Mouse (Mus musculus): ENCODE measurements around the gene Gsta3. TPM values are rescaled to one million over a fixed set of nuclear protein-coding genes. Genes with fewer than 3 reads are reported as not detected.
"Not testable (repeated sequence)": the region's sequence is repeated elsewhere in the genome, so short reads cannot be mapped to it uniquely, and the experiment has no call there.

Gsta3 gene
- polyA plus RNA-seq (2015; fragmentation: Nextera tagmentation; extraction: Ambion mirVana), result 0.29 and 0.54 TPM in 2 replicates

- Histone ChIP-seq H3K36me3 (no peaks in the 10 kb centered on the region), H3K9ac (no peak within 1 kb of the TSS), H3K27ac (replicated peaks) (no peak within 1 kb of the TSS), H3K27me3 (no peaks in the 10 kb centered on the region), H3K4me3 (no peak within 1 kb of the TSS), H3K4me2 (no peak within 1 kb of the TSS), H3K4me1 (replicated peaks) (no peaks in the 10 kb centered on the region), H3K9me3 (no peaks in the 10 kb centered on the region)
- no peak for ATAC-seq (ENCODE audit: low FRiP score, low read depth)
- WGBS, result 90% methylated on average over 8 of the region's 8 CpGs
Measured at GRCm38 (mm10) chr1:21239911-21240898, at the start of gene Gsta3. Gsta3 (plus strand) TSS chr1:21240589.

GRCm38 (mm10) chr1:21206241-21206640 is 34.1 kb upstream of the Gsta3 start:
- no peak overlapping the region for H3K4me3 ChIP-seq
- H3K27me3 ChIP-seq, result no peaks in the 10 kb centered on the region
- H3K4me1 ChIP-seq (replicated peaks), result no peaks in the 10 kb centered on the region
- 97% methylated on average over 1 of the region's 1 CpGs for WGBS
- no peak overlapping the region for H3K4me2 ChIP-seq
- H3K9ac ChIP-seq, result no peak overlapping the region
- ATAC-seq (ENCODE audit: low FRiP score, low read depth), result no peak
- H3K27ac ChIP-seq (replicated peaks), result no peak overlapping the region
- no peaks in the 10 kb centered on the region for H3K36me3 ChIP-seq
- H3K9me3 ChIP-seq, result no peaks in the 10 kb centered on the region

GRCm38 (mm10) chr1:21213537-21213936 is 26.9 kb upstream of the Gsta3 start:
- 34% methylated on average over 3 of the region's 3 CpGs for WGBS

GRCm38 (mm10) chr1:21213991-21214692 is 26.2 kb upstream of the Gsta3 start:
- H3K9ac ChIP-seq; ATAC-seq (ENCODE audit: low FRiP score, low read depth); H3K27ac ChIP-seq (replicated peaks); H3K36me3 ChIP-seq; H3K4me2 ChIP-seq; H3K9me3 ChIP-seq; H3K4me1 ChIP-seq (replicated peaks); H3K4me3 ChIP-seq; H3K27me3 ChIP-seq: not testable (repeated sequence)
- 83% methylated on average over 6 of the region's 6 CpGs for WGBS

More at GRCm38 (mm10) chr1:21213537-21213936, 26.9 kb upstream of the Gsta3 start:
- H3K4me2 ChIP-seq; H3K4me3 ChIP-seq; H3K9me3 ChIP-seq; ATAC-seq (ENCODE audit: low FRiP score, low read depth); H3K27me3 ChIP-seq; H3K9ac ChIP-seq; H3K4me1 ChIP-seq (replicated peaks); H3K36me3 ChIP-seq; H3K27ac ChIP-seq (replicated peaks): not testable (repeated sequence)

- Histone ChIP-seq H3K4me3 (peak within 1 kb of the TSS; percentile 82), H3K4me2 (peak within 1 kb of the TSS; percentile 83), H3K4me1 (replicated peaks) (peaks cover 14% of the 10 kb centered on the region; the same call in 1 of the 2 replicates), H3K9me3 (no peaks in the 10 kb centered on the region), H3K36me3 (no peaks in the 10 kb centered on the region), H3K27me3 (no peaks in the 10 kb centered on the region), H3K27ac (replicated peaks) (peak within 1 kb of the TSS; percentile 87), H3K9ac (peak within 1 kb of the TSS; percentile 91)
- WGBS, result 0% methylated on average over 17 of the region's 17 CpGs
- ATAC-seq (ENCODE audit: low FRiP score, low read depth), result peak; percentile 99
Measured at GRCm38 (mm10) chr1:21218489-21218919, 21.9 kb upstream of the Gsta3 start, which contains the start of gene Tmem14a. Tmem14a (plus strand) TSS chr1:21218575.

- Histone ChIP-seq H3K9me3 (no peaks in the 10 kb centered on the region), H3K27ac (replicated peaks) (no peak overlapping the region), H3K9ac (no peak overlapping the region), H3K27me3 (no peaks in the 10 kb centered on the region), H3K4me2 (no peak overlapping the region), H3K4me1 (replicated peaks) (no peaks in the 10 kb centered on the region), H3K4me3 (no peak overlapping the region), H3K36me3 (0 out of 2 replicates have a peak, but pooled peaks cover 8% of the 10 kb centered on the region)
- WGBS, result 83% methylated on average over 6 of the region's 6 CpGs
- ATAC-seq (ENCODE audit: low FRiP score, low read depth), result no peak
Measured at GRCm38 (mm10) chr1:21227756-21228395, 12.5 kb upstream of the Gsta3 start.

- H3K9ac ChIP-seq; H3K4me2 ChIP-seq; H3K36me3 ChIP-seq; H3K9me3 ChIP-seq; H3K4me3 ChIP-seq; H3K27me3 ChIP-seq; H3K27ac ChIP-seq (replicated peaks); ATAC-seq (ENCODE audit: low FRiP score, low read depth); H3K4me1 ChIP-seq (replicated peaks): not testable (repeated sequence)
- 79% methylated on average over 15 of the region's 15 CpGs for WGBS
Measured at GRCm38 (mm10) chr1:21228740-21229722, 11.4 kb upstream of the Gsta3 start.

GRCm38 (mm10) chr1:21230376-21230775 is 10.0 kb upstream of the Gsta3 start:
- no peak overlapping the region for H3K27ac ChIP-seq (replicated peaks)

GRCm38 (mm10) chr1:21231744-21232464 is 8.5 kb upstream of the Gsta3 start:
- H3K36me3 ChIP-seq, result 0 out of 2 replicates have a peak, but pooled peaks cover 3% of the 10 kb centered on the region
- H3K4me3 ChIP-seq, result no peak overlapping the region
- no peaks in the 10 kb centered on the region for H3K27me3 ChIP-seq
- WGBS, result 60% methylated on average over 5 of the region's 5 CpGs
- no peak for ATAC-seq (ENCODE audit: low FRiP score, low read depth)
- H3K27ac ChIP-seq (replicated peaks), result no peak overlapping the region
- no peak overlapping the region for H3K4me2 ChIP-seq
- no peak overlapping the region for H3K9ac ChIP-seq
- no peaks in the 10 kb centered on the region for H3K9me3 ChIP-seq
- H3K4me1 ChIP-seq (replicated peaks), result no peaks in the 10 kb centered on the region

More at GRCm38 (mm10) chr1:21230376-21230775, 10.0 kb upstream of the Gsta3 start:
- Histone ChIP-seq H3K4me2 (no peak overlapping the region), H3K4me1 (replicated peaks) (no peaks in the 10 kb centered on the region), H3K36me3 (0 out of 2 replicates have a peak, but pooled peaks cover 8% of the 10 kb centered on the region), H3K27me3 (no peaks in the 10 kb centered on the region), H3K9ac (no peak overlapping the region), H3K9me3 (no peaks in the 10 kb centered on the region), H3K4me3 (no peak overlapping the region)
- no peak for ATAC-seq (ENCODE audit: low FRiP score, low read depth)
- 79% methylated on average over 2 of the region's 2 CpGs for WGBS

GRCm38 (mm10) chr1:21232516-21232915 is 7.9 kb upstream of the Gsta3 start:
- Histone ChIP-seq H3K4me2 (no peak overlapping the region), H3K27ac (replicated peaks) (no peak overlapping the region), H3K9ac (no peak overlapping the region), H3K4me1 (replicated peaks) (no peaks in the 10 kb centered on the region), H3K4me3 (no peak overlapping the region), H3K27me3 (no peaks in the 10 kb centered on the region), H3K36me3 (no peaks in the 10 kb centered on the region), H3K9me3 (no peaks in the 10 kb centered on the region)
- no peak for ATAC-seq (ENCODE audit: low FRiP score, low read depth)
- whole genome bisulfite sequencing, result 86% methylated on average over 1 of the region's 1 CpGs

Measured in hindbrain, embryonic 15.5 days (tissue).